Mouse (Mus musculus): Measurements from ENCODE around the gene Gm12166. TPM values are rescaled to one million over a fixed set of nuclear protein-coding genes. Genes with fewer than 3 reads are reported as not detected.
"Not testable (repeated sequence)": the region's sequence is repeated elsewhere in the genome, so short reads cannot be mapped to it uniquely, and the experiment has no call there.

Gene Gm12166
- 3.7 and 5.0 TPM in 2 replicates for polyA plus RNA-seq (2016; fragmentation: Nextera tagmentation; extraction: Ambion mirVana)

DNA sequence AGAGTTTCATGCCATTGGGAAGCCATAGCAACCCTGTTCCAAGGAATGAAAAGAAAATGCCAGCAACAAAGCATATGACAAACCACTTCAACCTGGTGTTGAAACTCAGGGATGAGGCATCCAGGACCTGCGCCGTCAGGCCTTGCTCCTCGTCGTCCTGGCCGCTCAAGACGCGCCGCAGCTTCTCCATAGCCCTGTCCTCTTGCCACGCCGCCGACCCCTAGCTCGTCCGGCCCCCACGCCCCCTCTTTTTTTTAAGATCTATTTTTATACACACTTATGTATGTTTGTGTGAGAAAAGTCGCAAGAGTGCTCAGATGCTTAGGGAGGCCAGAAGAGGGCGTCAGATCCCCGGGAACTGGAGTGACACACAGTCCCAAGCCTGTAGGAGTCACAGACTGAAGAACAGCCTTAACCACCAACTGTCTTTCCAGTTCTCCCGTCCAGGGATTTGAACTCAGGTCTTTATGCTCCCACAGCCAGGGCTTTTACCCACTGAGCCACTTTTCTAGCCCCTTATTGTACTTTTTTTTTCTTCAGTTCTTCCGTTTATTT is at the start of gene Gm12166:
Gm12166 (minus strand) TSS at position 217 of the 555 bp plus-strand sequence.
- not testable (repeated sequence) for H3K36me3 ChIP-seq; H3K27me3 ChIP-seq; H3K9ac ChIP-seq (replicated peaks); H3K4me2 ChIP-seq (replicated peaks); ATAC-seq (ENCODE audit: low FRiP score, low read depth); H3K9me3 ChIP-seq; H3K27ac ChIP-seq (replicated peaks); H3K4me3 ChIP-seq
- 30% methylated on average over 19 of the region's 19 CpGs for WGBS
- H3K4me1 ChIP-seq, result peaks cover 15% of the 10 kb centered on the region

DNA sequence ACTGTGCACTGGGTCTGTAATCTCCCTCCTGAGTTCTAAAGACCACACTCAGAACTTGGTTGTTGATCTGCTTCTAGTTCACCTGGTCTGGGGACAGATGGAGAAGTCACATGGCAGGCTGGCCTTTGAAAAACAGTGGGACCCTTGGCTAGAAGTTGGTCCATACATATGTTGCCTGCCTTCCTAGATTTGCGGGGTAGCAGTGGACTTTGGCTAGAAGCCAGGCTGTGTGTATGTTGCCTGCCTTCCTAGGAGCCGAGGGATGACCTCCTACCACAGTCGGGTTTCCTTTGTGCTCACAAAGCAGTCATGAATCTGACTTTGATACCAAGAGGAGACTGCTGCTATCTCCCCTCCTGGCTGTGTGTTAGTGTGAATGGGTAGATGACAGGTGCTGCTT is 44.9 kb upstream of the Gm12166 start:
- no peak overlapping the region for H3K27ac ChIP-seq (replicated peaks)
- no peaks in the 10 kb centered on the region for H3K9me3 ChIP-seq
- H3K4me3 ChIP-seq, result no peak overlapping the region
- peaks cover 16% of the 10 kb centered on the region; the same call in 1 of the 2 replicates for H3K36me3 ChIP-seq
- ATAC-seq (ENCODE audit: low FRiP score, low read depth), result no peak
- H3K27me3 ChIP-seq, result no peaks in the 10 kb centered on the region
- H3K4me1 ChIP-seq, result no peaks in the 10 kb centered on the region
- WGBS, result 92% methylated on average over 3 of the region's 3 CpGs
- no peak overlapping the region for H3K4me2 ChIP-seq (replicated peaks)
- H3K9ac ChIP-seq (replicated peaks), result no peak overlapping the region

DNA sequence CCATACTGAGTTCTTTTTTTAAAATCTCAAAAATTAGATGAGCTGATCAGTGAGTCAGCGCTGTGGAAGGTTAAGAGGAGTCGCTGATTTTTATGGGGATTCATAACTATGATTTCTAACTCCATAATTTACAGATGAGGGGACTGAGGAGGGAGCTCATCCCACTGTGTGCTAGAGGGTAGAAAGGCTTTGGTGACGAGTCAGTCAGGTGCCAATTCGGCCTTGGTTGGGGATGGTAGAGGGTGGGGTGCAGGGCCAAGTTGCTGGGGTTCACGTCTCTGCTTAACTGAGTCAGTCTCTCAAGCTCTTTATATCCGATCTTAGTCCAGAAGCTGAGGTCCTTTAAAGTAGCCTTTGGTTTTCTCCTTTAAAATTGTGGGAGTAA is 44.1 kb upstream of the Gm12166 start:
- ATAC-seq (ENCODE audit: low FRiP score, low read depth), result no peak
- Histone ChIP-seq H3K9me3 (no peaks in the 10 kb centered on the region), H3K9ac (replicated peaks) (no peak overlapping the region), H3K27ac (replicated peaks) (no peak overlapping the region), H3K36me3 (peaks cover 14% of the 10 kb centered on the region; the same call in 1 of the 2 replicates), H3K4me2 (replicated peaks) (no peak overlapping the region), H3K27me3 (no peaks in the 10 kb centered on the region), H3K4me1 (no peaks in the 10 kb centered on the region), H3K4me3 (no peak overlapping the region)
- WGBS, result 94% methylated on average over 6 of the region's 6 CpGs

DNA sequence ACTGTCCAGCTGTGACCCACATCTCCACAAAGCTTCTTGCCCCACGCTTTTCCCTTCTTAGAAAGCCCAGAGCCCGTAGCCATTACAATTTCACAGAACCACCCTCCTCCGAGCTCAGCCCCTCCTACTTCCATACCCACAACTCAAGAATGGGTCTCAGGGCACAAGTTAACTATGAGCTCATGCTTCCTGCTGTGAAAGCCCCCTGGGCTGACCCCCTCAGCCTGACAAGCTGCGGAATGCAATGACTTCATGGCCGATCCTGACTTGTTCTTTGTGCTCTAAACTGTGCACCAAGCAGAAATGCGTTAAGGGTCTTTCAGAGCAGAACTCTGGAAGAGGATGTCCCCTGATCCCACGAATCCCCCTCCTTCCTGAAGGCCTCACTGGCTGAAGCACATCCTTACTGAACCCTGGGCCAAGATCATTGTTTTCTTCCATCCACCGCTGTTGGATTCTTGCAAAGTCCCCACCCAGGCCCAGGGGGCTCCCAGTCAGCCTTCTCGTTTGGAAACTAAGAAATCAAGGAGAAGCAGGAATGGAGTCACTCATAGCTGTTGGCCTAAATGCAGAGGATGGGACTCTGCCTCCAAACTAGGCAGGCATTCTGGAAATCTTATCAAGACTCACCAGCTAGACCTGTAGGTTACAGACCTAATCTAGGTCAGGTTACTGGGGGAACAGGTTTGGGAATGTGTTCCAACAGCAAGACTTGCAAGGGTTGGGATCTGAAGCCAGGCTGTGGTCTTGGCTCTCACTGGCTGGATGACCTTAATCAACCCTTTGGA is 43.5 kb upstream of the Gm12166 start:
- Histone ChIP-seq H3K4me3 (no peak overlapping the region), H3K36me3 (peaks cover 8% of the 10 kb centered on the region; the same call in 1 of the 2 replicates), H3K27ac (replicated peaks) (no peak overlapping the region), H3K9ac (replicated peaks) (no peak overlapping the region), H3K27me3 (no peaks in the 10 kb centered on the region), H3K4me2 (replicated peaks) (no peak overlapping the region), H3K9me3 (no peaks in the 10 kb centered on the region), H3K4me1 (no peaks in the 10 kb centered on the region)
- 80% methylated on average over 9 of the region's 9 CpGs for WGBS
- ATAC-seq (ENCODE audit: low FRiP score, low read depth), result no peak

DNA sequence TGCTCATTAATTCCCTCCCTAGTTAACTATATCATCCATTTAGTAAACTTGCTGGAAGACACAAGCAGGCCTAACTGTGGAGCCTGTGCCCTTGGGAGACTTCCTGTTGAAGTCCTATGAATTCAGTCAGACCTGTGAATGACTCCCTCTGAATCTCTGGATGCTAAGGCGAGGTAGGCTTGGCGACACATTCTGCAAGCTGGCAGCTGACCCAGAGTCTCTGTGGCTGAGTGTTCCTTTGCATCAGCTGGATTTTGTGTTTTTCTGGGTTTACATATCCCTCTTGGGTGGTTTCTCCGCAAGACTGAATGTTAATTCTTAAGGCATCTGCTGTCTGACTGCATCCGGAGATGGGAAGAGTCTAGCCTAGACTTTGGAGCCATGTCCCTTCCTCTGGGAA is 40.0 kb upstream of the Gm12166 start:
- no peak overlapping the region for H3K27ac ChIP-seq (replicated peaks)
- WGBS, result 87% methylated on average over 4 of the region's 4 CpGs
- no peak overlapping the region for H3K9ac ChIP-seq (replicated peaks)
- no peak overlapping the region for H3K4me3 ChIP-seq
- no peak overlapping the region for H3K4me2 ChIP-seq (replicated peaks)
- no peaks in the 10 kb centered on the region for H3K4me1 ChIP-seq
- ATAC-seq (ENCODE audit: low FRiP score, low read depth), result no peak
- no peaks in the 10 kb centered on the region for H3K9me3 ChIP-seq
- no peaks in the 10 kb centered on the region for H3K27me3 ChIP-seq
- H3K36me3 ChIP-seq, result no peaks in the 10 kb centered on the region

DNA sequence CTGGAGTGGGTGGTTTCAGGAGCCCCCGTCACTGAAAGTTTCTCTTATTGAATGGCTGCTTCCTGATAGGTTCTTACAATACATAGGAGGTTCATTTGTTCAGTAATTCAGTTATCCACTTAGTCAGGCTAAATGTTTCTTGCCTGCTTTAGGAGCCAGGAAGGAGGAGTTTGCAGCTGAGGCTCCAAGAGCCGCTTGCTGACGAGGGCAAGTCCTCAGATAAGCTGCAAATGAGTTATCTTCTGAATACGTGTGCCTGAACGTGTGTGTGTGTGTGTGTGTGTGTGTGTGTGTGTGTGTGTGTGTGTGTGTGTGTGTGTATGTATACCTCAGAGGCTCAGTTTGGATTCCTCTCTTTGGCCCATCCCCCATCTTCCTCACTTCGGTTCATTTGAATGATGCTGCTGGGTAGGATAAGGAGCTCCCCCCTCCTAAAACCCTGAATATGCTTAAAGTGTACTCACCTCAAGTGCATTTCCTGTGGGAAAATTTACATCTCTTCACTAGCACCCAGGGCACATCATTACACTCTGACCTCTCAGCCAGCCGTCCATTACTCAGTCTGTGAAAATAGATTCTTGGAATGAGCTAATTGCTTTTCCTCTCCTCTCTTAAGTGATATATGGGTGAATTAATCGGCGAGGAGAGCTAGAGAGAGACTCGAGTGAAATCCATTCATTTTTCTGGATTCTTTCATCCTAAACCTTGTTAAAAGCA is 39.0 kb upstream of the Gm12166 start:
- Histone ChIP-seq H3K4me2 (replicated peaks) (no peak overlapping the region), H3K9me3 (no peaks in the 10 kb centered on the region), H3K4me1 (no peaks in the 10 kb centered on the region; the same call in 1 of the 2 replicates), H3K9ac (replicated peaks) (no peak overlapping the region), H3K27ac (replicated peaks) (no peak overlapping the region), H3K4me3 (no peak overlapping the region), H3K27me3 (no peaks in the 10 kb centered on the region), H3K36me3 (no peaks in the 10 kb centered on the region)
- WGBS, result 76% methylated on average over 8 of the region's 10 CpGs
- no peak for ATAC-seq (ENCODE audit: low FRiP score, low read depth)

DNA sequence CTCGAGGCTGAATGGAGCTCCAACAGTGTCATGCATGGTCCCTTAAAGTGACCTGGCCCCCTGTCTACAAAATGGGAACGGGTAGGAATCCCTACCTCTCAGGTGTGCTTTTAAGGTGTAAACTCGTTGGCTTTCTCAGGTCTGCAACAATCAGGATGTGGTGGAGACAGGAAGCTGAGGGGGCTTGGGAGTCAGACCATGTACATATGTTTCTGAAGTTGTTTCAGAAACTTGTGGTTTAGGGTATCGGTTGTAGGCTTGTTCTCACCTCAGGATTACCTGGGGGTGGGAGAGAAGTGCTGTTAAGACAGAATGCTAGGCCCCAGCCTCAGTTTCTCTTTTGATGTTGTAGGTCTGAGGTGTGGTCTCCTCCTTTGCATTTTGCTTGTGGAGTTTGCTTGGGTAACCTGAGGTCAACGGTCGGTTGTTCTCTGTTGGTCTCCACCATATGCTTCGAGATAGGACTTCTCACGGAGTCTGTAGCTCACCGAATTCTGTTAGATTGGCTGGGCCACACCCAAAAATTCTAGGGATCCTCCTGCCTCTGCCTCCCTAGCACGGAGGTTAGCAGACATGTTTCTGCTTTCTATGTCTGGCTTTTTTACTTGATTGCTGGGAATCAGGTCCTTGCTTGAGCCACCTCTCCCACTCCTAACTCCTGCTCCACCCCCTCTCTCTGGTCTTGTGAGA is 38.1 kb upstream of the Gm12166 start:
- H3K36me3 ChIP-seq, result no peaks in the 10 kb centered on the region
- no peaks in the 10 kb centered on the region; the same call in 1 of the 2 replicates for H3K4me1 ChIP-seq
- no peaks in the 10 kb centered on the region for H3K9me3 ChIP-seq
- no peak for ATAC-seq (ENCODE audit: low FRiP score, low read depth)
- 90% methylated on average over 10 of the region's 10 CpGs for WGBS
- H3K4me2 ChIP-seq (replicated peaks), result no peak overlapping the region
- no peak overlapping the region for H3K9ac ChIP-seq (replicated peaks)
- no peak overlapping the region for H3K4me3 ChIP-seq
- H3K27me3 ChIP-seq, result no peaks in the 10 kb centered on the region
- no peak overlapping the region for H3K27ac ChIP-seq (replicated peaks)

DNA sequence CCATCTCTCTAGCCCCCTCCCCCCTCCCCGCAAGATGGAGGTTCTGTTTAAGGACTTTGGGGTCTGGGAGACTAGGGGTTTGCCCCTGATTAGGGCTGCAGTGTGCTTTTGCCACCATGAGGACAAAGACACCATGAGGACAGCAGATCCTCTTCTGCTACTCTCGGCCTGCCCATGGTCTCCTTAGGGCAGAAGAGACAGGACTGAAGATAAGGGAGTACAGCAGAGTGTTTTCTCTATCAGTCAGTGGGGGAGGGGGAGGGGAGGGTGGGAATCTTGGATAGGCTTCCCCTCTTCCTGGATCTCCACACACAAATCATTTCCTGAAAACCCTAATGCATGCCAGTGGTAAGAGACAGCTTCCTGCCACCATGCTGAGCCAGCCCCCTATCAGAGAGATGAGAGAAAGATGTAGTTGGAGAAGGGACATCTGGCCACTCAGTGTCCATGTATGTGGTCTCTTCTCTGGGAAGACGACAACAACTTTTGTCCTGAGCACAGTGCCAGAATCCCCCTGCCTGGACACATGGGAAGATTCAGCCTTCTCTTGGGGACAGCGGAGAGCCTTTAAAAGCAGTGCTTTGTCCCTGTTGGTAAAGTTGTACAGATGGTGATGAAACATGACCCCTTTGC is 37.1 kb upstream of the Gm12166 start:
- H3K4me2 ChIP-seq (replicated peaks), result no peak overlapping the region
- H3K36me3 ChIP-seq, result no peaks in the 10 kb centered on the region
- H3K4me3 ChIP-seq, result no peak overlapping the region
- no peaks in the 10 kb centered on the region for H3K9me3 ChIP-seq
- no peak for ATAC-seq (ENCODE audit: low FRiP score, low read depth)
- H3K9ac ChIP-seq (replicated peaks), result no peak overlapping the region
- H3K27ac ChIP-seq (replicated peaks), result no peak overlapping the region
- no peaks in the 10 kb centered on the region for H3K27me3 ChIP-seq
- H3K4me1 ChIP-seq, result no peaks in the 10 kb centered on the region; the same call in 1 of the 2 replicates
- 81% methylated on average over 4 of the region's 4 CpGs for WGBS

DNA sequence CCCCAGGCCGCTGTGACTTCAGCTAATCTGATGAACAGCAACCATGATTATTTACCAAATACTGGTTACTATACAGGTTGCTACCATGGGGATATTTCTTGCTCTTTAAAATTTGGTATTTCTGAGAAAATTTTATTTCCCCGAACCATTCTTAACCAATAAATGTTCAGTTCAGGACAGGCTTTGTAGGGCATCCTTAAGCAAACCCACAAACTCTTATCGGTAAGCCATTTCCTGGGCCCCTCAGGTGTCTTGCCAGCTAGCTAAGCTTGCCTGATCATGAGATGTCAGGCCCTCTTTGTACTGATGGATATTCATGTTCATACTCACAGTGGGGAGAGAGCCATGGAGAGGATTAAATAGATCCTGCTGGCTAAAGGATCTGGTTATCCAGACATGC is 34.3 kb upstream of the Gm12166 start:
- H3K9me3 ChIP-seq, result no peaks in the 10 kb centered on the region
- H3K4me3 ChIP-seq, result no peak overlapping the region
- H3K4me2 ChIP-seq (replicated peaks), result no peak overlapping the region
- no peak overlapping the region for H3K27ac ChIP-seq (replicated peaks)
- ATAC-seq (ENCODE audit: low FRiP score, low read depth), result no peak
- 87% methylated on average over 3 of the region's 3 CpGs for WGBS
- no peaks in the 10 kb centered on the region; the same call in 1 of the 2 replicates for H3K4me1 ChIP-seq
- no peaks in the 10 kb centered on the region for H3K36me3 ChIP-seq
- no peaks in the 10 kb centered on the region for H3K27me3 ChIP-seq
- H3K9ac ChIP-seq (replicated peaks), result no peak overlapping the region

DNA sequence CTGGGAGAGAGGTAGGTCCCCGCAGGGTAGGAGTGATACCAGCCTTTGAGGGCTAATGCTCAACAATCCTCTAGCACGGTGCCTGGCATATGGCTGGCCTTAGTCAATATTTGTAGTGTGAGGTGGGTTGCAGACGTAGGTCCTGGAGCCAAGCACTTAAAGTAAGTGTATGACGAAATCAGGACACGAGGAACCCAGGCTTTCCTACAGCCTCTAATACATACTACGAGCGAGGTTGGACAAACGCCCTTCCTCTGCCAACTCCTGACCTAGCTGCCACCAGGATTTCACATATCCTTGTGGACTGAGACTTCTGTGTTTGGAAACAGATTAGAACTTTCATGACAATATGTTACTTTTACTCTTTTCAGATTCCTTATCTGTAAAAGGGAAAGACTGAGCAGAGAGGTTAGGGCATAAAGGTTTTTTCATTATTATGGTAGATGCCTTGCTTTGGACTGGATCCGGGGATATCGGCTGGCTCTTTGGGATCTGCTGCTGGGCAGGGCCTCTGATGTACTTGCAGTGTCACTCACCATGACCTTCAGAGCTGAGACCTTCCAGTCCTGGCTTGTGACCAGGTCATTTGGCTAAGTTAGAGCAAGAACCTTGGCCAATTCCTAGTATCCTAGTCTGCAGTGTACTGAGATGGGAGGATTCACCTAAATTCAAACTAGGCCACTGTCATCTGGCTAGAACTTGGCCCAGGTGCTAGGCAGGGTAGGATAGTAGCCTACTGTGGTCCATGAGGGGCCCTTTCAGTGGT is 33.5 kb upstream of the Gm12166 start:
- Histone ChIP-seq H3K27ac (replicated peaks) (no peak overlapping the region), H3K36me3 (no peaks in the 10 kb centered on the region), H3K4me3 (no peak overlapping the region), H3K27me3 (no peaks in the 10 kb centered on the region), H3K4me1 (no peaks in the 10 kb centered on the region; the same call in 1 of the 2 replicates), H3K9me3 (no peaks in the 10 kb centered on the region), H3K9ac (replicated peaks) (no peak overlapping the region), H3K4me2 (replicated peaks) (no peak overlapping the region)
- no peak for ATAC-seq (ENCODE audit: low FRiP score, low read depth)
- 93% methylated on average over 10 of the region's 10 CpGs for WGBS

DNA sequence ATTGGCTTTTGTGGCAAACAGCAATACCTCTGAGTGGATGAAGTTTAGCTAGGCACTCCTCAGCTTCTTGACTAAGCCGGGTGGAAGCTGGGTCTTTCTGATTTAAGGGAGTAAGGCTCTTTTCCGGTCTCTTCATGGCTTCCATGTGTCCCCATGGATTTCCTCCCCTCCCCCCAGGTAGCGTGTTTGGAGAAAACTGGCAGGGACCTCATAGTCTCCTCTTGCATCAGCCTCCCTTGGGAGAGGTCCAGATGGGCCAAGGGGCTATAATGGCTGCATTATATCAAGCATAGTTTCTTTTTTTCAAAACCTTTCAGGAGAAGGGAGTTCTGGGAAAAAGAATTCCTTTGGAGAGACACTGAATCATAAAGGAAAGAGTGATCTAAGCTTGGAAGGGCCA is 32.4 kb upstream of the Gm12166 start:
- 95% methylated on average over 3 of the region's 3 CpGs for WGBS

More for the DNA sequence above, 32.4 kb upstream of the Gm12166 start:
- Histone ChIP-seq H3K9ac (replicated peaks) (no peak overlapping the region), H3K27ac (replicated peaks) (no peak overlapping the region), H3K36me3 (no peaks in the 10 kb centered on the region), H3K4me1 (no peaks in the 10 kb centered on the region; the same call in 1 of the 2 replicates), H3K4me3 (no peak overlapping the region), H3K9me3 (no peaks in the 10 kb centered on the region), H3K4me2 (replicated peaks) (no peak overlapping the region), H3K27me3 (no peaks in the 10 kb centered on the region)
- no peak for ATAC-seq (ENCODE audit: low FRiP score, low read depth)
